ENCODE assay signal across 8 mouse cellular contexts in genomic region chr12:30912840-30913239, GRCm38 (mm10). TPM values are rescaled to one million over a fixed set of nuclear protein-coding genes. Genes with fewer than 3 reads are reported as not detected.
DNase-seq lines count a peak whose midpoint lies in the region; ATAC-seq and TF ChIP-seq lines count a peak whose summit lies in the region.

No protein-coding gene starts in this region.

- peaks cover 5% of the 10 kb centered on the region for H3K4me1 ChIP-seq in cortical plate, adult 2 months (ENCODE audit: control insufficient read depth, insufficient read depth, low read length)
- peaks cover 21% of the 10 kb centered on the region for H3K4me1 ChIP-seq in embryonic facial prominence, embryonic 13.5 days
- H3K4me1 ChIP-seq in intestine, postnatal 0 days (replicated peaks; ENCODE audit: control insufficient read depth, insufficient read depth, low read length) = peaks cover 9% of the 10 kb centered on the region; the same call in 1 of the 2 replicates
- H3K4me1 ChIP-seq in liver, embryonic 15.5 days (replicated peaks) = peaks cover 33% of the 10 kb centered on the region

- H3K27ac ChIP-seq in cortical plate, adult 2 months (ENCODE audit: insufficient read depth, low read length) = no peak overlapping the region
- H3K27ac ChIP-seq in embryonic facial prominence, embryonic 13.5 days = no peak overlapping the region
- H3K27ac ChIP-seq in intestine, postnatal 0 days (ENCODE audit: low read depth, low read length) = no peak overlapping the region
- peak overlapping the region; percentile 98 for H3K27ac ChIP-seq in liver, embryonic 15.5 days (replicated peaks)

- no peak for ATAC-seq in embryonic facial prominence, embryonic 13.5 days (ENCODE audit: insufficient number of reproducible peaks, insufficient read depth, low FRiP score, low TSS enrichment, low read depth)
- ATAC-seq in intestine, postnatal 0 days = no peak
- no peak for ATAC-seq in liver, embryonic 15.5 days (ENCODE audit: insufficient read depth)

- peak overlapping the region; percentile 83; the same call in 1 of the 2 replicates for H3K4me3 ChIP-seq in cortical plate, adult 2 months (ENCODE audit: insufficient read depth, low read length)
- H3K4me3 ChIP-seq in embryonic facial prominence, embryonic 13.5 days = peak overlapping the region; percentile 58
- H3K4me3 ChIP-seq in intestine, postnatal 0 days (ENCODE audit: low read depth, low read length) = peak overlapping the region; percentile 81
- peak overlapping the region; percentile 81 for H3K4me3 ChIP-seq in liver, embryonic 15.5 days (replicated peaks)

- TF ChIP-seq POLR2A in cortical plate, adult 2 months (IDR thresholded peaks at IDR 0.05; ENCODE audit: extremely low read depth, insufficient read depth, low read length) = no peak

- no peak overlapping the region for H3K9ac ChIP-seq in embryonic facial prominence, embryonic 13.5 days
- no peak overlapping the region for H3K9ac ChIP-seq in intestine, postnatal 0 days (ENCODE audit: low read depth, low read length)
- peak overlapping the region; percentile 97 for H3K9ac ChIP-seq in liver, embryonic 15.5 days

- DNase-seq in ovary, adult 18-20 months (ENCODE audit: low spot score) = no peak
- DNase-seq in Muller cell, postnatal 12 days (ENCODE audit: inconsistent ontology term) = no peak
- no peak for DNase-seq in c-Kit-positive CD71-positive TER-119-positive erythroid progenitor cells, embryonic 14.5 days (ENCODE audit: low spot score)
- DNase-seq in retina, embryonic 14.5 days (ENCODE audit: low spot score) = no peak

- H3K9me3 ChIP-seq in embryonic facial prominence, embryonic 13.5 days = no peaks in the 10 kb centered on the region
- no peaks in the 10 kb centered on the region for H3K9me3 ChIP-seq in intestine, postnatal 0 days (ENCODE audit: control insufficient read depth)
- H3K9me3 ChIP-seq in liver, embryonic 15.5 days (replicated peaks) = no peaks in the 10 kb centered on the region

- 64% methylated on average over 3 of the region's 3 CpGs for WGBS in embryonic facial prominence, embryonic 13.5 days
- WGBS in intestine, postnatal 0 days = 37% methylated on average over 3 of the region's 3 CpGs
- WGBS in liver, embryonic 15.5 days (ENCODE audit: insufficient replicate concordance) = 60% methylated on average over 3 of the region's 3 CpGs

- H3K4me2 ChIP-seq in embryonic facial prominence, embryonic 13.5 days = peak overlapping the region; percentile 86
- H3K4me2 ChIP-seq in intestine, postnatal 0 days (replicated peaks; ENCODE audit: low read depth) = peak overlapping the region; percentile 92
- H3K4me2 ChIP-seq in liver, embryonic 15.5 days = peak overlapping the region; percentile 73

- no peak for TF ChIP-seq CTCF in cortical plate, adult 2 months (IDR thresholded peaks at IDR 0.05; ENCODE audit: extremely low read depth, insufficient read depth, low read length)
- TF ChIP-seq CTCF in intestine, postnatal 0 days (IDR thresholded peaks at IDR 0.05; ENCODE audit: low read depth) = no peak

- no peaks in the 10 kb centered on the region for H3K36me3 ChIP-seq in embryonic facial prominence, embryonic 13.5 days
- no peaks in the 10 kb centered on the region for H3K36me3 ChIP-seq in intestine, postnatal 0 days (ENCODE audit: control insufficient read depth, insufficient read depth)
- 0 out of 2 replicates have a peak, but pooled peaks cover 7% of the 10 kb centered on the region for H3K36me3 ChIP-seq in liver, embryonic 15.5 days (replicated peaks)

- no peaks in the 10 kb centered on the region for H3K27me3 ChIP-seq in embryonic facial prominence, embryonic 13.5 days
- no peaks in the 10 kb centered on the region for H3K27me3 ChIP-seq in intestine, postnatal 0 days (replicated peaks; ENCODE audit: control insufficient read depth, insufficient read depth, low read length)
- H3K27me3 ChIP-seq in liver, embryonic 15.5 days = no peaks in the 10 kb centered on the region

RNA-seq across cellular contexts. Expression of gene Sh3yl1, which starts 1.4 kb away (rescaled TPM):
- 8.7 and 9.3 TPM in 2 replicates for polyA plus RNA-seq in cortical plate, adult 2 months (2012; rRNA removed)
- 16.7 and 18.6 TPM in 2 replicates for polyA plus RNA-seq in embryonic facial prominence, embryonic 13.5 days (2015; fragmentation: Nextera tagmentation; extraction: Ambion mirVana)
- polyA plus RNA-seq in intestine, postnatal 0 days (2015; fragmentation: Nextera tagmentation; extraction: Ambion mirVana) = 33.3 and 34.2 TPM in 2 replicates
- 37.4 and 40.8 TPM in 2 replicates for polyA plus RNA-seq in liver, embryonic 15.5 days (2015; fragmentation: Nextera tagmentation; extraction: Ambion mirVana)

RNA-seq across cellular contexts. Expression of gene Acp1, which starts 1.5 kb away (rescaled TPM):
- 19.8 and 21.1 TPM in 2 replicates for polyA plus RNA-seq in cortical plate, adult 2 months (2012; rRNA removed)
- polyA plus RNA-seq in embryonic facial prominence, embryonic 13.5 days (2015; fragmentation: Nextera tagmentation; extraction: Ambion mirVana) = 154 and 159 TPM in 2 replicates
- 94.1 and 108 TPM in 2 replicates for polyA plus RNA-seq in intestine, postnatal 0 days (2015; fragmentation: Nextera tagmentation; extraction: Ambion mirVana)
- 235 and 287 TPM in 2 replicates for polyA plus RNA-seq in liver, embryonic 15.5 days (2015; fragmentation: Nextera tagmentation; extraction: Ambion mirVana)

RNA-seq across cellular contexts. Expression of gene Alkal2, which starts 28.7 kb away (rescaled TPM):
- polyA plus RNA-seq in cortical plate, adult 2 months (2012; rRNA removed) = 1.1 and 1.3 TPM in 2 replicates
- 7.3 and 8.4 TPM in 2 replicates for polyA plus RNA-seq in embryonic facial prominence, embryonic 13.5 days (2015; fragmentation: Nextera tagmentation; extraction: Ambion mirVana)
- polyA plus RNA-seq in intestine, postnatal 0 days (2015; fragmentation: Nextera tagmentation; extraction: Ambion mirVana) = 0.47 and 1.5 TPM in 2 replicates
- polyA plus RNA-seq in liver, embryonic 15.5 days (2015; fragmentation: Nextera tagmentation; extraction: Ambion mirVana) = not detected in 2 replicates
